Mouse (Mus musculus) lung, adult 2 months (tissue): ENCODE measurements around the gene Apcs.

ENCODE experiments used
- CTCF ChIP-seq: fragments of 200-500 bp; IDR thresholded peaks from 2 replicates; pipeline ENCODE4 v1.5.1; 2011; ENCODE audit warnings: mild to moderate bottlenecking, low read length, control low read depth; ENCODE audit not compliant: insufficient read depth
- POLR2A ChIP-seq: fragments of 200-500 bp; IDR thresholded peaks from 2 replicates; pipeline ENCODE4 v1.6.1; 2011; ENCODE audit warnings: low read depth, mild to moderate bottlenecking, control low read depth, low read length, borderline replicate concordance; ENCODE audit errors: extremely low read depth

DNA sequence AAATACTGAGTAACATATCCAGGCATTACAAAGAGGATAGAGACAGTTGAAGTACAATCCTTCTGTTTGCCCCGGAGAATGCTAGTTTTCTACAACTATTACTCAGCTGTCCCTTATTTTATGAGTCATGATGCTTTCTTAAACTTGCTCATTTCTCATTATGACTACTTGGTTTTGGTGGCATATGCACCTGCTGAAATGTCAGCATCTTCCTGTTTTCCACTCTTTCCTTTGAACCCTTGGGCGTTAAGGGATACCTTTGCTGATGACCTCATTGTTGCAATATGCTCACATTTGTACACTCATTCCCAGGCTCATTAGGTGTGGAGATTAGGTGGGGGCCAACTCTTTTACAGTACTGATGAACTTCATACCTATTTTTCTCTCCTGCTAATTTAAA lies 594 bp upstream of the Apcs start:
- TF ChIP-seq CTCF, result no peak
- TF ChIP-seq POLR2A, result no peak
